Mouse (Mus musculus) natural killer cell, adult 2 months (primary cell): ENCODE measurements around the gene Ticrr.

ENCODE experiments used
- DNase-seq, 2 experiments: peaks; one replicate each; pipeline ENCODE4 v3.0.0; 2022; ENCODE audit warnings: low spot score in 2 of 2

The Ticrr gene

GRCm38 (mm10) chr7:79680231-79680630 lies 20.2 kb downstream of the Ticrr start:
- DNase-seq = no peak

- DNase-seq = no peak
Measured at GRCm38 (mm10) chr7:79696495-79696894, 36.5 kb downstream of the Ticrr start.

DNA sequence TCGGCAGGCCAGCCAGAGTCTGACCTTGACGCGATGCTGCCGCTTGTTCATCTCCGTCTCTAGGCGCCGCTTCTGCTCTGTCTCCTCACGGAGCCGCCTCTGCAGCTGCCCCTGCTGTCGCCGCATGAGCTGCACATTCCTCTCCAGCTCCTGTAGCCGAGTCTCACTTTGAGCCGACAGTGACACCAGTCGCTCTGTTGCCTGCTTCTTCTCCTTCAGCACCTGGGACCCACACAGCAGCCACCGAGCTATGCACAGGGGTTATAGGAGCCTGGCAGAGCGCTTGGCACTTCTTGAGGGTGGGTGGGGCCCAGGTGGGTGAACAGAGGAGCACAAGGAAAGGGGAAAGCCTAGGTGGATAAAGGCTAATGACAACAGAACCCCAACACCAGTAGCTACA lies 42.8 kb downstream of the Ticrr start:
- DNase-seq = no peak

- DNase-seq = no peak
Measured at GRCm38 (mm10) chr7:79705210-79705609, 45.2 kb downstream of the Ticrr start.

- no peak for DNase-seq
Measured at GRCm38 (mm10) chr7:79710130-79710607, 50.2 kb downstream of the Ticrr start.

- no peak for DNase-seq
Measured at GRCm38 (mm10) chr7:79710831-79711230, 50.8 kb downstream of the Ticrr start.

DNA sequence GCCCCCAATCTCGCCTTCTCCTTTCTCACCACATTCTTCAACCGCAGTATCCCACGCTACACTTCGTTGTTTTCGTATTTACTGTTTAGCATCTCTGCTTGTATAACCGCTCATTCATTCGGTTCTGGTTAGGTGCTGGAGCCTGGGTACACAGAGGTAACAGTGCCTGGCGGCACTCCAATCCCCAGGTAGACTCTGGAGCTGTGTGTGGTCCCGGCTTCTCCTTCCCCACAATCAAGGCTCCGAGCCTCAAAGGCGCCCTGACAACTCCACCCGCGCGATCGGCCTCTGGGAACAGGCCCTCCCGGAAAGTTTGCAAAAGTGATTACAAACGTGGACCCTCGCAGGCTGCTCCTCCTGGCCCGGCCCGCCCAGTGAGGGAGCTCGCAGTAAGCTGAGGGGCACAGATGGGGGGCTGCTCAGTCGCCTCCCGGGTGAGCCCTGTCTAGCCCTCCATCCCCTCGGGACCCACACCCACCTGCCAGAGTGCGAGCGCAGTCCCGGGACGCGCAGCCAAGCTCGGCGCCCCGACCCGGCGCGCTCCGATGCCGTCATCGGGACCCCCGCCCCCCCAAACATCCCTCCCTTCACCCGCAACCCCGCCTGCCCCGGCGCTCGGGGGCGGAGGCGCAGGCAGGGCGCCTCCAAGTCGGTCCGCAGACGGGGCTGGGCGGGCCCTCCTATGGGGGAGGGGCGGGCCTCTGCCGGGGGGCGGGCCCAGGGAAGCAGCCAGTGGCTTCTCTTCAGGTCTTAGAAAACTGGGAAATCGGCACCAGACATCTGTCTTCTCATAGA lies 55.4 kb downstream of the Ticrr start, which contains the start of gene Kif7:
Kif7 (minus strand) TSS at position 534 of the 795 bp plus-strand sequence.
- peak; percentile 12 to 14 for DNase-seq

- DNase-seq = no peak
Measured at GRCm38 (mm10) chr7:79721386-79721977, 61.5 kb downstream of the Ticrr start.

DNA sequence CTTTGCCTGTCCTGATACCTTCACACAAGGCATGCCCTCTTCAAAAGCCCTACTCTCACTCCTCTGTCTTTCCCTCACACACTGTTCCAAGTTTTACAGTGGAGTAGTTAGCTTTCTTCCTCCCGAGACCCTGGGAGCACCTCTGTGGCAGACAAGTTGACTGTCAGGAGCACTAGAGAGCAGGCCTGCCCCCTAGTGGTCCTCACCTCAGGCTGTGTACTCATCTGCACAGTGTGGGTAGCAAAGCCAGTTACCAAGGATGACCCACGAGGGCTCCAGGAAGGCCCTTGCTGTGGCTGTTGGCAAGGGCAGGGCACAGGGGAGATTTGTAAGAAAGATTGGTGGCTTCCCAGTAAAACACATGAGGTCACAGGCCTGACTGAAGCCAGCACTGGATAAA lies 67.1 kb downstream of the Ticrr start:
- peak in 1 of 2 experiments; percentile 29 for DNase-seq

DNA sequence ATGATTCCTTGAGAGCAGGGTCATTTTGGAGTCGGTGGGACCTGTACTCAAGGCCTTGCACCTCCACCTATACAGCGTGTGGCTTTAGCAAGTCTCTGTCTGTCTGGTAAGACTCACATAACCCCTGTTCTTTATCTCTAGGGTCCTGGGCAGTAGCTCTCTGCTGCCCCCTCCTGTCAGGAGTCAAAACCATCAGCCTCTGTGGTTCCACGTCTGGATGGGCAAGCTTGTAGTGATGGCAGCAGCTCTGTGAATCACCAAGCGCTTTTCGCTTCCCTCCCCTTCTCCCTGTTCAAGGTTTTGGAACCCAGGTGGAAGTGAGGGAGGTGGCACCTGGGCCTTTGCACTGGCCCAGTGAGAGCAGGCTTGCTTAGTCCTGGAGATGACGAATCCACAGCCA lies 68.2 kb downstream of the Ticrr start:
- DNase-seq = peak; percentile 30 to 60

DNA sequence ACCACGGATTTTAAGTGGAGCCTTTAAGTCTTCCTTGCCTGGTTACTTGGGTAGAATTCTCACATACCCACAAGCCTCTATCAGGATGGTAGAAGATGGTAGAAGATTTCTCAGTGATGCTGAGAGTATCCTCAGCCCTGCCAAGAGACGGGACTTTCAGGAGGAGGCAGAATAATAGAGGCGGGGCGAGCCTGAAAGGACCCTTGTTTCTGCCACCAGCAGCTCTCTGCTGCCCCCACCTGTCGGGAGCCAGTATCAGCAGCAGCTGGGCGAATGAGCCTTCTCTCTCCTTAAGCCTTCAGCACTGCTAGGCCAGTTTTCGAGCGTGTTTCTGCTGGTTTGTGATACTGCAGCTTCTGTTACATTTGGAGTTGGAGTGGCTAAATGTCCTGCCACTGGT lies 69.2 kb downstream of the Ticrr start:
- peak; percentile 16 to 57 for DNase-seq

- DNase-seq = no peak
Measured at GRCm38 (mm10) chr7:79729743-79730370, 69.9 kb downstream of the Ticrr start.

DNA sequence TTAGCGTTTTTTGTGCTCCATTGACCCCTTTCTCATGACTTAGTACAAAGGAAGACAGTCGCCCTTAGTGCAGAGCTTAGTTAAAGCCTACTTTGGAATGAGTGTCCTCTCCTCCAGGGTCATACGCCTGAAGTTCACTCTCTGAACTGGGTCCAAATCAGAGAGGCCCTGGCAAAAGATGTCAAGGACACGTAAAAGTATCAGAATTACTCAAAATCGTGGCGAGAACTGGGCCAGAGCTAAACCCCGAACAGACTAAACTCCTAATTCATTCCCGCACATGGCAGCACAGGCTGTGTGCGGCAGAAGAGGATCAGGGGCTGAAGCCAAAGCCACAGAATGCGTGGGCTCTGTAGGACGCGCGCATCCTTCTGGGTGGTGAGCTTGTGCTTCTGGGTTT lies 71.4 kb downstream of the Ticrr start:
- DNase-seq = no peak

GRCm38 (mm10) chr7:79732622-79733021 lies 72.6 kb downstream of the Ticrr start, which contains the start of gene Plin1:
Gene Plin1 (minus strand): TSS chr7:79732903.
- no peak for DNase-seq

- no peak for DNase-seq
Measured at GRCm38 (mm10) chr7:79734563-79734962, 74.6 kb downstream of the Ticrr start.

DNA sequence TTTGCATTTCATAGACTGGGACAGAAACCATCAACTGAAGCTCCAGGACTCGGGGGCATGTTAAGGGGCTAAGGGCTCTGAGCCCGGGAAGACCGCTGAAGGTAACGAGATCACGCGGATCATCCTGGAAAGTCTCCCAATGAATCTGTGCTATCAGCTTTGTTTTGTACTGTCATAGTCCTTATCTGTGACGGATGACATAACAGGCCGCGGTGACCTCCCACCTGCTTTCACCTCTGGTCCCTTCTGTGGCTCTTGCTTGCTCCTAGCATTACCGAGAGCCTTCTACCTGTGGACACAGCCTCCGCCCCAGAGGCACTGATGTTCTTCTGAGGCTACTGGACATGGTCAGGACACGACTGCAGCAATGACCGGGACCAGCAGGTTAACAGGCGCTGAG lies 76.5 kb downstream of the Ticrr start:
- no peak for DNase-seq

GRCm38 (mm10) chr7:79738913-79739312 lies 78.9 kb downstream of the Ticrr start:
- DNase-seq = no peak

DNA sequence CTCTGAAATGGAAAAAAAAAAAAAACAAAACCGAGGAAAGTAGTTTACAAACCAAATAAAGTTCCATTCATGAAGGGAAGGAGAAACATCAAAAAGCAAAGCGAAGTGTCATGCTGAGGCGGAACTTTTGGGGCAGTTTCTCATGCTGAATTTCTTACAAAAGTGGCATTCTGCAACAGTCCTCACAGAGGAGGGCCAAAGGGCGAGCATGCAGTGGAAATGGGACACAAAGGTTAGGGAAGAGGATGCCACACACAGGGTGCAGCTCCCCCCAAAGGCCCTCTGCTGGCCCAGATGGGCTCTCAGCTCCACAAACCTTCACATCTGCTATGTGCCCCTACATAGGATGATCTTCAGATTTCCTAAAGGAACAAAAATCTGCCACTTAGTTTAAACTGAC lies 80.3 kb downstream of the Ticrr start:
- DNase-seq = no peak

DNA sequence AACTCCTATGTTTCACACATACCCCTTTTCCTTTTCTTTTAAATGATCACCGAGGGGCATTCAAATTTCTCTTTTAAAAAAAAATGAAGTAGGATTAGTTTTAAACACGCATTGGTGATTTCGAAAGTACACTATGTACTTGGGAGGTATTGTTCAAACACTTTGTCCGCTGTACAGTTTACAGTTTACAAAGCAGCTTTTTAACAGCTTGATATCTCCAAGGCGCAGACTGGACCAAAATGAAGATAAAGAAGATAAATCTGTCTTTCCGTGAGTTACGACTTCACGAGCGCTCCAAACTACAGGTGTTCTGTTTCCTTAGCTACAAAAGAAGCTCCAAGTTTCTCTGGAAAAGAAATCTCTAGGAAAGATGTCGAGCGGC lies 82.3 kb downstream of the Ticrr start:
- no peak for DNase-seq

DNA sequence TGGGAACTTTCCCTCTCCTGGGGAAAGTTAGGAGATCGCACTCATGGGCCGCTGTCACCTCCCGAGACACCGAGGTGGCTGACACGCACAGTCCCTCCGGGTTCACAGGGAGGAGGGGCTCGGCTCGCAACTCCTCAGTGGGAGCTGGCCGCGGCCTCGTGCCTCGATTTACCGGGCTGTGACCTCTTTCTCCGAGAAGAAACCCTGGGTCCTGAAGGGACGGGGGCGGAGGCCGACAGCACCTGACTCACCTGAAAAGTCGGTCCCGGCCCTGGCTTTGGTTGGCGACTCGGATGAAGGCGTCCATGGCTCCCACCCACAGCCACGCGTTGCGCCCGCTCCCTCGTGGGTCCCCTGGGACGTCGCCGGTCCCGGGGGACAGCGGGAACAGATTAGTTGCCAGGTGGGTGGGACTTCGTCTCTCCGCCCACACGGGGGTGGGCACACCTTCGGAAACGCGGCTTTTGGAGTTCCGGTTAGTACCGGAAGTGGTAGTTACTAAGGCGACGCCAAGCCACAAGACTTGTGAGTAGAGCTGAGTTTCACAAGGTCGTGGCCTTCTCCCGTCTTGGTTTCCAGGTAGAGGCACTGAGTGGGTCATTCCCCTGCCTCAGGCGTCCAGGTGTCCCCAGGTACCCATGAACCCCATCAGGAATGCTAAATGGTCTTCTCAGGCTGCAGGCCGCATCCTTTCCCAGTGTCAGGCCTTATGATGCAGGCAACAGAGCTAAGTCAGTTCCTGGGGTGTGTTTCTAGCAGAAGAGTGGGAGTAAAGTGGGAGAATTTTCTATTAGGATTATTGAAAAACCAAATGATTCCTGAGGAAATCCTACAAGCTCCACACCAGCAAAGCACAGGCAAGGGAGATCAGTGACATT lies 82.9 kb downstream of the Ticrr start, which contains the start of the genes Pex11a and Wdr93:
Pex11a (minus strand) TSS at position 473 of the 878 bp plus-strand sequence.
Wdr93 (plus strand) TSS at position 505 of the 878 bp plus-strand sequence.
- DNase-seq = peak; percentile 68 to 82

GRCm38 (mm10) chr7:79744051-79744450 lies 84.1 kb downstream of the Ticrr start:
- no peak for DNase-seq
